In genomic region chr17:45867727-45868126, GRCm38 (mm10) we compare ENCODE assay signal across 19 mouse cellular contexts.
DNase-seq lines count a peak whose midpoint lies in the region; ATAC-seq lines count a peak whose summit lies in the region.
"Had no signal": no experiment of that assay in that cellular context is flagged by ENCODE, and none has a peak within 500 bp of the region (broad histone marks: within the 10 kb centered on the region; RNA-seq: fewer than 3 reads in every experiment).

No protein-coding gene starts in this region.

- no peaks in the 10 kb centered on the region for H3K36me3 ChIP-seq in hindbrain, embryonic 10.5 days
- no peaks in the 10 kb centered on the region for H3K36me3 ChIP-seq in hindbrain, embryonic 14.5 days (replicated peaks; ENCODE audit: control insufficient read depth, insufficient read depth)
- no peaks in the 10 kb centered on the region for H3K36me3 ChIP-seq in limb, embryonic 10.5 days
- H3K36me3 ChIP-seq: forebrain, embryonic 15.5 days; midbrain, embryonic 13.5 days had no signal

- peaks cover 53% of the 10 kb centered on the region for H3K27me3 ChIP-seq in hindbrain, embryonic 10.5 days (ENCODE audit: insufficient read depth, poor library complexity, severe bottlenecking)
- H3K27me3 ChIP-seq in hindbrain, embryonic 14.5 days (ENCODE audit: control insufficient read depth, insufficient read depth, low read length), result no peaks in the 10 kb centered on the region
- peaks cover 38% of the 10 kb centered on the region for H3K27me3 ChIP-seq in limb, embryonic 10.5 days (ENCODE audit: low read depth, poor library complexity, severe bottlenecking)
- H3K27me3 ChIP-seq: forebrain, embryonic 15.5 days had no signal

- H3K4me1 ChIP-seq in hindbrain, embryonic 10.5 days (replicated peaks), result peaks cover 88% of the 10 kb centered on the region
- H3K4me1 ChIP-seq in hindbrain, embryonic 14.5 days (replicated peaks; ENCODE audit: control insufficient read depth, insufficient read depth, low read length), result peaks cover 4% of the 10 kb centered on the region; the same call in 1 of the 2 replicates
- peaks cover 94% of the 10 kb centered on the region for H3K4me1 ChIP-seq in limb, embryonic 10.5 days

- peaks cover 7% of the 10 kb centered on the region; the same call in 1 of the 2 replicates for H3K9me3 ChIP-seq in hindbrain, embryonic 10.5 days
- H3K9me3 ChIP-seq in hindbrain, embryonic 14.5 days (ENCODE audit: control insufficient read depth, low read length), result no peaks in the 10 kb centered on the region
- no peaks in the 10 kb centered on the region for H3K9me3 ChIP-seq in limb, embryonic 10.5 days (replicated peaks)
- H3K9me3 ChIP-seq: forebrain, embryonic 15.5 days; midbrain, embryonic 13.5 days had no signal

- H3K9ac ChIP-seq in hindbrain, embryonic 14.5 days, result no peak overlapping the region
- H3K9ac ChIP-seq: forebrain, embryonic 15.5 days; lung, embryonic 14.5 days; midbrain, embryonic 13.5 days had no signal

- no peak overlapping the region for H3K4me3 ChIP-seq in hindbrain, embryonic 10.5 days
- H3K4me3 ChIP-seq in hindbrain, embryonic 14.5 days (replicated peaks; ENCODE audit: low read length), result no peak overlapping the region
- H3K4me3 ChIP-seq in limb, embryonic 10.5 days, result no peak overlapping the region
- H3K4me3 ChIP-seq: erythroblast, embryonic 14.5 days; forebrain, embryonic 15.5 days; midbrain, embryonic 13.5 days had no signal

- no peak overlapping the region for H3K4me2 ChIP-seq in hindbrain, embryonic 14.5 days (replicated peaks)
- H3K4me2 ChIP-seq: forebrain, embryonic 15.5 days; liver, embryonic 11.5 days; lung, embryonic 14.5 days; midbrain, embryonic 13.5 days had no signal

- peak; percentile 42 for DNase-seq in gastrocnemius, adult 18-20 months (ENCODE audit: low spot score)
- no peak for DNase-seq in gastrocnemius, postnatal 10 days
- DNase-seq in hindbrain, embryonic 10.5 days (ENCODE audit: low spot score), result no peak
- no peak for DNase-seq in hindbrain, embryonic 14.5 days (ENCODE audit: low spot score)
- peak; percentile 47 for DNase-seq in 3T3-L1 (ENCODE audit: low read depth, low spot score)
- DNase-seq in limb, embryonic 10.5 days (ENCODE audit: low spot score), result no peak
- DNase-seq in yolk sac, embryonic 10.5 days (ENCODE audit: low spot score), result no peak
- DNase-seq in cerebellum, postnatal 25 days, result no peak
- DNase-seq: adrenal gland, adult 8-10 months; cerebellum, adult 11 months; cerebellum, postnatal 36 days; layer of hippocampus, postnatal 36 days; thymus, postnatal 4 days had no signal

- 70% methylated on average over 5 of the region's 5 CpGs for WGBS in hindbrain, embryonic 10.5 days
- 82% methylated on average over 5 of the region's 5 CpGs for WGBS in hindbrain, embryonic 14.5 days
- WGBS in limb, embryonic 10.5 days, result 69% methylated on average over 5 of the region's 5 CpGs

- no peak for ATAC-seq in hindbrain, embryonic 14.5 days (ENCODE audit: low FRiP score)
- ATAC-seq: forebrain, embryonic 15.5 days; hindbrain, embryonic 16.5 days; midbrain, embryonic 13.5 days had no signal

- 0 out of 2 replicates have a peak overlapping the region, but pooled peaks have one; percentile 57 for H3K27ac ChIP-seq in hindbrain, embryonic 10.5 days
- H3K27ac ChIP-seq in hindbrain, embryonic 14.5 days, result no peak overlapping the region
- H3K27ac ChIP-seq in limb, embryonic 10.5 days, result peak overlapping the region; percentile 57; the same call in 1 of the 2 replicates
- H3K27ac ChIP-seq: forebrain, embryonic 15.5 days; midbrain, embryonic 13.5 days had no signal

Comparison
In these comparisons a context has a peak if more than half of its experiments do, and no peak if none do; other contexts are left out.
1. DNase-seq: peak in gastrocnemius, adult 18-20 months (single experiment) and 3T3-L1 (single experiment); none in gastrocnemius, postnatal 10 days (single experiment), hindbrain, embryonic 10.5 days (single experiment), hindbrain, embryonic 14.5 days (single experiment), limb, embryonic 10.5 days (single experiment), yolk sac, embryonic 10.5 days (single experiment) and cerebellum, postnatal 25 days (0 of 2).